Mouse (Mus musculus) adrenal gland, postnatal 36 days (tissue): Measurements from ENCODE around the gene Cntnap4. TPM values are rescaled to one million over a fixed set of nuclear protein-coding genes. Genes with fewer than 3 reads are reported as not detected.
A peak's percentile ranks its signal among the peaks of the same experiment; 100 is the strongest.

Experiments used
- DNase-seq, 2 experiments: peaks; one replicate each; pipeline ENCODE4 v3.0.0; 2021; ENCODE audit warnings: mixed read lengths in 1 of 2
- long read RNA-seq, 2 experiments: library from polyadenylated mRNA; stranded (forward); transcript quantifications; one replicate each; pipeline ENCODE4 v2.0.0; 2021; ENCODE audit warnings: borderline sequencing depth in 2 of 2
- total RNA-seq, 2 experiments: library from RNA; stranded (reverse); gene quantifications; 2 replicates each; pipeline ENCODE4 v1.2.3; 2021

Gene Cntnap4
- total RNA-seq, result not detected
- long read RNA-seq, experiment 1, result 0 reads
- long read RNA-seq, experiment 2, result 0 reads

GRCm38 (mm10) chr8:112569471-112570141 lies at the start of gene Cntnap4:
Gene Cntnap4, plus strand, starts transcription at chr8:112570043.
- no peak for DNase-seq

DNA sequence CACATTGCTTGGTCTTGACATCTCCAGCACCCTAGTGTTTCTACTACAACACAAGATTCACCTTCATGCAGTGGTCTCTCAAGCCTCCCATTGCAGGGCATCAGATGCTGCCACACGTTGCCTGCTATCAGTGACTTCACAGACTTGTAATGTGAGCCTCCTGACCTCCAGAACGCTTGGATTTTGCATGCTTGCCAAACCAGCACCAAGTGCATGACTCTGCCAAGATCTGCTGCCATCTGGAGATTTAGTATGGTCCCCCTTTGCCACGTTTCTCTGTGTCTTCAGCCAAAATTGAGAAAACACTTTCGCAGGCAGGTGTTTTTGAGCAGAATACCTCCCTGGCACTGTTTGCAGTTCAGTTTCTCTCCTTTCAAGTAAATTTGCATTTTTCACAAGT lies 12.5 kb upstream of the Cntnap4 start:
- DNase-seq, result no peak

DNA sequence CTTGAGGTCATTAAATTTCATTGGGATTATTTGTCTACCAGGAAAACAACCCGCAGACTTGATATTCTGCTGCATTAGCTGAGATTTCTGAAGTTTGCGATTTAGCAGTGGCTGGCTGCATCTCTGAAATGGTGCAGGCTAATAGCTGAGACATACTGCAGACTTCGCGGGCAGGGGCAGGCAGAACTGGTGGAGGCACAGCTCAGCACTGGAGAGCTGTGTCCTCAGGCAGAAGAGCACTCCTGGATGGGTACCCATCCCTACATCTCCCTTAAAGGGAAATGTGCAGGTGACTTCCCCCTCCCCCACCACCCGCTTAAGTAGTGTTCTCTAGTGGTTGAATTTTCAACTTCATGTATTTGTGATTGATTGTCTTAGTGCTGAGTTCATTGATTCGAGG lies 698 bp downstream of the Cntnap4 start:
- no peak for DNase-seq

- DNase-seq, result peak; percentile 39 to 43
Measured at GRCm38 (mm10) chr8:112571337-112571904, 1.6 kb downstream of the Cntnap4 start.

GRCm38 (mm10) chr8:112581473-112581872 lies 11.6 kb downstream of the Cntnap4 start:
- no peak for DNase-seq

GRCm38 (mm10) chr8:112583440-112583839 lies 13.6 kb downstream of the Cntnap4 start:
- DNase-seq, result no peak

- DNase-seq, result no peak
Measured at GRCm38 (mm10) chr8:112588357-112589051, 18.7 kb downstream of the Cntnap4 start.

- DNase-seq, result no peak
Measured at GRCm38 (mm10) chr8:112589052-112589389, 19.2 kb downstream of the Cntnap4 start.

GRCm38 (mm10) chr8:112596023-112596776 lies 26.4 kb downstream of the Cntnap4 start:
- no peak for DNase-seq

- no peak for DNase-seq
Measured at GRCm38 (mm10) chr8:112599975-112600374, 30.1 kb downstream of the Cntnap4 start.

- DNase-seq, result no peak
Measured at GRCm38 (mm10) chr8:112601150-112601549, 31.3 kb downstream of the Cntnap4 start.

DNA sequence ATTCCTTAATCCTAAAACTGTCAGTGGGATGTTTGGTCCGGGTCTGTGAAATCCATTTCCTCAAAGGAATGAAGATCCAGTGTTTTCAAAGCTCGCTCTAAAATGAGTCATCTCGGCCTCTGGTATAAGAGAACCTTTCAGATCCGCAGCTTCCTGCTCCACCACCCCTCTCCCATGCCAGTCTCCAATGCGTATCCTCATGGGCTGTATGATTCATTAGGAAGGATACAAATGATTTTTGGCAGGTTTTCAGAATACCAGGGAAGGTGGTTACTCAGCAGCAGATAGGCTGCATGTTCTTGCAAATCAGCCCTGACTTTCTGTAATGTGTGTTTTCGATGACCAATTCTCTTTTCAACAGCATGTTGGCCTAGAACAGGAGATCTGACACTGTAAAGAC lies 40.3 kb downstream of the Cntnap4 start:
- DNase-seq, result peak; percentile 28 to 44

GRCm38 (mm10) chr8:112628791-112629190 lies 58.9 kb downstream of the Cntnap4 start:
- no peak for DNase-seq

DNA sequence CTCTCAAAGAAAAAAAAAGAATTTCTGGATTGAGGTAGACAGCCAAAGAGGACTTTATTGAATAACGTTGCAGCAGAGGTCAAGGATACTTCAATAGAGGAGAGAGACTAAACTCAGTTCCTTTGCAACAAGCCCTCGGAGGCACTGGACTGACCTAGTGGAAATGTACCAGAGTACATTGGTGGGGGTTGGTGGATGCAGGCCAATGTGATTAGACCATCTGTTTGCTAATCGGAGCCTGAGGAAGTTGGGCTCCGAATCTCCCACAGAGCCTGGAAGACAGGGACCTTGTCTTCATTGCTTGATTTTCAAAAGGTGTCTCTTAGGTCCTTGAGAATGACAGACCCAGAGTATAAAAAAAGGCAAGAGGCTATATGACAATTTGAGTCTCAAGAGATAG lies 82.8 kb downstream of the Cntnap4 start:
- peak in 1 of 2 experiments; percentile 1 for DNase-seq

- no peak for DNase-seq
Measured at GRCm38 (mm10) chr8:112653276-112653675, 83.4 kb downstream of the Cntnap4 start.

DNA sequence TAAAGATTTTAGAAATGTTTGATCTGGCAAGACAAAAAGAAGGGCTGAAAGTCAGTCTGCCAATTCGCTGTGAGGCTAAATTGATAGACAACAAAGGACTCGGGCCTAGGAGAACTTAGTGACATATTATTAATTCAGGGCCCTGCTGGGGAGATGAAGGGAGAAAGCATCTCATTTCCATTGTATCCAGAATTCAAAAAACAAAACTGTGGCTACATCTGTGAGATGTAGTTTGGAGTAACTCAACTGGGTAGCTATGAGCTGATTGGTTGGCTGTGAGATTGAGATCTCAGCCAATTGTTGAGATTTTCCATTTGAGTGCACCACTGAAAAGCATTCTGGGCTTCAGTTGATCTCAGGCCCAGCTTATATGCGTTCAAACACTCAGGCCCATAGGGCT lies 84.2 kb downstream of the Cntnap4 start:
- no peak for DNase-seq

DNA sequence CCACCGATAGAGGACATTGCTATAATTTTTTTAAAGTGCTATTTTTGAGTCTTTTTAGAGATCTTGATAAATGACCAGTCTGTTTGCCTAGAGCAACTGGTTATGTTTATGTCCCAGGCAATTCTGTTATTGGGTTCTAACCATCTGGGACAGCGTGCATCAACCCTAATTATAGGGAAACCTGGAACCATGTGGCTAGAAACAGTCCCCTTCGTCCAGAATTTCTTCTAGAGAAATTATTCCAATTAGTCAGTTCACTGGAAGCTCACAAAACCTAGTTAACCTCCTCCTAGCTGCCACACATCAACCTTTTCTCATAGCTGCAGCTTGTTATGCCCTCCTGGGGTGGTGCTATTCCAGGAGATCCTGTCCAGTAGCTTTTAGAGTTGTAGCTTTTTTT lies 94.2 kb downstream of the Cntnap4 start:
- no peak for DNase-seq

GRCm38 (mm10) chr8:112674671-112675070 lies 104.8 kb downstream of the Cntnap4 start:
- DNase-seq, result no peak

DNA sequence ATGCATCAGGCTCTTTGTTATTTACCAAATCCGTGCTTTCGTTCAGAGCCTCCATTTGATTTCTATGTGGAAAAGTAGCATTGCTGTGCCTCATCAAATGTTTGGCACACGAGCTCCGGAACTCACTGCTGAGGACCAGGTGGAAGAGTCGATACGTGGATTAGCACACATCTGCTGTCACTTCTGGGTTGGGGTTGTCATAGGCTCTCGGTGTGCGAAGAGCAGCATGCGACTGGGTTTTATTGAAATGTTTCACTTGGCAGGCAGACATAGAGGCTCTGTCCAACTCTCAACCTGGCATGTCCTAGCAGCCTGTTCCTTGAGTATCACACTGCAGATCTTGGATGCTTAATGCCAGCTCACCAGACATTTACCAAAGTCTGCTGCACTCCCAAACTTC lies 111.9 kb downstream of the Cntnap4 start:
- no peak for DNase-seq

GRCm38 (mm10) chr8:112695708-112696107 lies 125.9 kb downstream of the Cntnap4 start:
- DNase-seq, result no peak

DNA sequence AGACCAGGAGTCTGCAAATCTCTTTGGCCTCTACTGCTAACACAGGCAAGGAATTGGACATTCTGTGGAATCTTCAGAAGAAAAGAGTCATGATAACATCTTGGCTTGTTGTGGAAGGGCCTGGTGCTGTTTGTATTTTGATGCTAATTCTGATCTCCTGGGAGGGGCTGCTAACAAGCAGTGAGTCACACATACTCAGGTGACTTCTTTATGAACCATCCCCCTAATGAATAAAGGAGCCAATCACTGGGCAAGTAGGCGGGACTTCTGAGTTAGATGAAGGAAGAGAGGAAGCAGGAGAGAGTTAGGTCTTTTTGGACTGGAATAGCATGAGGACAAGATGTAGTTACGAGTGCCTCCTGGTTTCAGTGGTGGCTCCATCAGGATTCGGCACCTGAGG lies 128.3 kb downstream of the Cntnap4 start:
- no peak for DNase-seq

- DNase-seq, result no peak
Measured at GRCm38 (mm10) chr8:112716982-112717381, 147.1 kb downstream of the Cntnap4 start.

DNA sequence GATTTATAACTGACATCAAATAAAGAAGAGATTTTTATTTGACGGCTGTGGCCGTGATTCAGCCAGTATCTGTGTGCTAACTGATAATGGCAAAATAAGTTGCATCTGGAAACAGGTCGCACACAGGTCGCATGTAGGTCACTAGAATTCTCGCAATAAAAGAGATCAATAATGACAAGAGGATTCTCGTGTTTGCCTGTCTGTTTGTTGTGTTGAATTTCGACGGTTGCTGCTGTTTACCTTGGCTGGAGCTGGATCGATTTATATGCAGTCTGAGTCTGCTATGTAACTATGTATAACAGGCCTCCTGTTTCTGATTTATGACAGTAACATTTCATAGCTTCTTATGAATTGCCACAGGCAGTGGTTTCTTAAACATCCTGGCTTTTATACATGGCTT lies 155.1 kb downstream of the Cntnap4 start:
- no peak for DNase-seq
